Mouse (Mus musculus) hindbrain, embryonic 16.5 days (tissue): ENCODE measurements around the gene Fam135a. TPM values are rescaled to one million over a fixed set of nuclear protein-coding genes. Genes with fewer than 3 reads are reported as not detected.
A peak's percentile ranks its signal among the peaks of the same experiment; 100 is the strongest.

Experiments
- ATAC-seq: fragments of 200-750 bp; cut with Nextera tagmentation; 2 replicates; pipeline ENCODE4 v1.8.0; 2017; ENCODE audit warnings: moderate TSS enrichment, moderate library complexity
- H3K27ac ChIP-seq: fragments of 300-500 bp; sonication (generic); 2 replicates; pipeline ENCODE4 v1.5.1; 2014; ENCODE audit warnings: low read depth, mild to moderate bottlenecking, control low read depth, low read length, moderate library complexity
- H3K27me3 ChIP-seq: fragments of 300-500 bp; sonication (generic); replicated peaks from 2 replicates; pipeline ENCODE4 v1.6.1; 2014; ENCODE audit warnings: low read length; ENCODE audit not compliant: control insufficient read depth, insufficient read depth
- H3K36me3 ChIP-seq: fragments of 300-500 bp; sonication (generic); 2 replicates; pipeline ENCODE4 v1.6.1; 2014; ENCODE audit warnings: mild to moderate bottlenecking, low read length, moderate library complexity, mixed read lengths; ENCODE audit not compliant: control insufficient read depth, insufficient read depth
- H3K4me1 ChIP-seq: fragments of 300-500 bp; sonication (generic); 2 replicates; pipeline ENCODE4 v1.6.1; 2014; ENCODE audit warnings: low read depth, low read length; ENCODE audit not compliant: control insufficient read depth, insufficient read depth
- H3K4me2 ChIP-seq: fragments of 300-500 bp; sonication (generic); 2 replicates; pipeline ENCODE4 v1.6.1; 2014; ENCODE audit warnings: mild to moderate bottlenecking, low read length, control low read depth, moderate library complexity
- H3K4me3 ChIP-seq: fragments of 300-500 bp; sonication (generic); 2 replicates; pipeline ENCODE4 v1.5.1; 2014; ENCODE audit warnings: mild to moderate bottlenecking, low read length, control low read depth, moderate library complexity
- H3K9ac ChIP-seq: fragments of 300-500 bp; sonication (generic); 2 replicates; pipeline ENCODE4 v1.6.1; 2014; ENCODE audit warnings: low read depth, mild to moderate bottlenecking, control low read depth, low read length, moderate library complexity
- H3K9me3 ChIP-seq: fragments of 300-500 bp; sonication (generic); 2 replicates; pipeline ENCODE4 v1.6.1; 2014; ENCODE audit warnings: mild to moderate bottlenecking, low read length, moderate library complexity; ENCODE audit not compliant: control insufficient read depth
- whole genome bisulfite sequencing: fragments of 180-500 bp; shearing (Covaris S2); extraction: QIAGEN DNeasy Blood & Tissue Kit; methylation state at CpG from one replicate; pipeline ENCODE4 v1.1.7; 2014; 5-methylcytosine and 5-hydroxymethylcytosine counted together
- polyA plus RNA-seq: library from polyadenylated mRNA; unstranded; fragments of >200 nt; fragmentation: Nextera tagmentation; extraction: Ambion mirVana; gene quantifications from 2 replicates; pipeline ENCODE4 v1.2.1, GENCODE M21; 2015

The Fam135a gene
- polyA plus RNA-seq, 1 experiment from 2014 or later = 23.9 TPM

DNA sequence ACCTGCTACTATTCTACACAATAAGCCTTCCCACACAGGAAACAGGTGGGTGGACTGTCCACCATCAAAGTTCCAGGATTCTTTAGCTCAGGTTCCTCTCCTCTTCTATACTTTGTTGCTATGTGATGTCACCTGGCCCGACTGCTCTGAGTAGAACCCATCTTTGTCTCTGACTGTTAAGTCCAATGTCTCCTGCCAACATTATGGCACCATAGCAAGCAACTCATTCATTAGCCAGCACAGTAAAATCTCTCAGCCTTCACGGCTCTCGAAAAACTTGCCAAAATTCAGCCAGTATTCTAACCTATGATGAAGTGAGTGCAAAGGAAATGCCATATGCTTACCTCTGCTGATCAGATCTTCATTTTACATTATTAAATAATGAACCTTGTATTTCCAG, 14.0 kb downstream of the Fam135a start:
- Histone ChIP-seq H3K36me3 (no peaks in the 10 kb centered on the region), H3K4me3 (no peak overlapping the region), H3K4me1 (no peaks in the 10 kb centered on the region), H3K9ac (no peak overlapping the region), H3K27me3 (no peaks in the 10 kb centered on the region), H3K27ac (no peak overlapping the region), H3K9me3 (no peaks in the 10 kb centered on the region), H3K4me2 (no peak overlapping the region)
- ATAC-seq = 0 out of 2 replicates have a peak, but pooled peaks have one; percentile 11
- WGBS = 70% methylated on average over 3 of the region's 3 CpGs

DNA sequence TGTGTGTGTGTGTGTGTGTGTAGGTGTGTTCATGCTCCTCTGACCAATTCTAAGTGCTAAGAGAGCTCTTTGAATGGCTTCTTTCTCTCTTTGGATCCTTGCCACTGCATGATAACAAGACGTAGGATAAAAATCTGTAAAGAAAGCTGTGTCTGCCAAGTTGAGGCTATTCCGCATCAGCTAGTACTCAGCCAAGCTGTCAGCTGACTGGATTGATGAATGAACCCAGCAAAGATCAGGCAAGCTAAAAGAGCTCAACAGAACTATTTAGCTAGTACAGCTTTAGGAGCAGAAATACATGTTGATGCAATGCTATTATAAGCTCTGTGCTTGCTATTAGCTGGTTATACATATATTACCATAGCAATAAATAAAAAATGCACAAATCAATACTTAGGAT, 25.7 kb downstream of the Fam135a start:
- Histone ChIP-seq H3K9ac (no peak overlapping the region), H3K4me1 (no peaks in the 10 kb centered on the region), H3K4me3 (no peak overlapping the region), H3K9me3 (no peaks in the 10 kb centered on the region), H3K27ac (no peak overlapping the region), H3K27me3 (no peaks in the 10 kb centered on the region), H3K4me2 (no peak overlapping the region), H3K36me3 (no peaks in the 10 kb centered on the region)
- 30% methylated on average over 2 of the region's 2 CpGs for WGBS
- peak; percentile 84 for ATAC-seq

DNA sequence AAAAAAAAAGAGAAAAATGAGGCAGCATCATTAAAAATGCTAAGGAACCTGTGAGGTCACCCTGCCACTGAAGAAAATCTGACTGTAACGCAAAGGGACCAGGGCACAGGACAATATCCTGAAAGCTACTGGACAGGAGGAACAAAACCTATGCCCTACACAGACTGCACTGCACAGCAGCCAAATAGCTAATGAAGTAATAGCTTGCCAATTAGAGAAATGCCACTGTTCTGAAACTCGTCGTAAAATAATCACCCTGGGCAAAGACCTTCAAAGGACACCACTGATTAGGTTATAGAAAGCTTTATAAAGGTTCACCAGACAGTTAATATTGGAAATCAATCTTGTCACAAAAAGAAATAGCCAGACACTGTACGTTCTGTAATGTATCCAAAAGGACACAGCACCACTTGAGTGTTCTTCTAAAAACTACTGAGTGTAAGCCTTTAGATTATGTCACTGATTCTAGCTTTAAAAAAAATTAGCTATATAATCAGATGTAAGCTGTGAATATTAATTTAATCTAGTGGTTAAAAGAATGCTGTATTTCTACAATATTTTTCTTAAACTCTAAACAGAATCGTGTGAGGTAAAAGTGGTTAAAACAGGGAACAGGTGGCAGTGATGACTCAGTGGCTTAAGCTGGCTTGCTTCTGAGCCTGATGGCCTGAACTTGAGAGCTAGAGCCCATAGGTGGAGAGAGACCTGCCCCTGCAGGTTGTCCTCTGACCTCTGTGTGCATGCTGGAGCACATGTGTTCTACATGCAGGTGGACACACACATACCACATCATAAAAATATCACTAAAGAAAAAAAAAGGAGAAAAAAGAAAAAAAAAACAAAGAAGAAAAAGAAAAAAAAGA, 26.5 kb downstream of the Fam135a start:
- WGBS = 66% methylated on average over 5 of the region's 5 CpGs
- Histone ChIP-seq H3K4me2 (no peak overlapping the region), H3K27me3 (no peaks in the 10 kb centered on the region), H3K27ac (no peak overlapping the region), H3K36me3 (no peaks in the 10 kb centered on the region), H3K9me3 (no peaks in the 10 kb centered on the region), H3K9ac (no peak overlapping the region), H3K4me3 (no peak overlapping the region), H3K4me1 (no peaks in the 10 kb centered on the region)
- no peak for ATAC-seq

DNA sequence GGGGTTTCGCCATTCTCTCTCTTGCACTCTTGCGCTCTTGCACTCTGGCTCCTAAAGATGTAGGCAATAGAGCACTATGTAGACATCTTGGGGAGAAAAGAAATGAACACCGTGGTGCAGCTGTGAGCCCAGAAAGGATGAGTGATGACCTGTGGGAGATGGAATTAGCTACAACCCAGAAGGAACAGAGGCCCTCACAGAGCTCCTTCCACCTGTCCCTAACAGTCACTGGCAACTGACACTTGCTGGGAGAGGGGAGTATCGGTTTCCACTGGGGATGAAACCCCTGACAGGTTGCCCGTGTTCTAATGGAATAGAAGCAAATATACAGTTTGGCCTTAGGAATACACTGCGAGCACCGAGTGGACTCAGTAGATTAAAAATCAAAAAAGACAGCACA, 31.3 kb downstream of the Fam135a start:
- no peak overlapping the region for H3K27ac ChIP-seq
- H3K36me3 ChIP-seq = no peaks in the 10 kb centered on the region
- no peaks in the 10 kb centered on the region for H3K9me3 ChIP-seq
- ATAC-seq = no peak
- H3K4me2 ChIP-seq = no peak overlapping the region
- H3K9ac ChIP-seq = no peak overlapping the region
- WGBS = 92% methylated on average over 6 of the region's 7 CpGs
- H3K4me1 ChIP-seq = no peaks in the 10 kb centered on the region
- no peak overlapping the region for H3K4me3 ChIP-seq
- H3K27me3 ChIP-seq = no peaks in the 10 kb centered on the region

DNA sequence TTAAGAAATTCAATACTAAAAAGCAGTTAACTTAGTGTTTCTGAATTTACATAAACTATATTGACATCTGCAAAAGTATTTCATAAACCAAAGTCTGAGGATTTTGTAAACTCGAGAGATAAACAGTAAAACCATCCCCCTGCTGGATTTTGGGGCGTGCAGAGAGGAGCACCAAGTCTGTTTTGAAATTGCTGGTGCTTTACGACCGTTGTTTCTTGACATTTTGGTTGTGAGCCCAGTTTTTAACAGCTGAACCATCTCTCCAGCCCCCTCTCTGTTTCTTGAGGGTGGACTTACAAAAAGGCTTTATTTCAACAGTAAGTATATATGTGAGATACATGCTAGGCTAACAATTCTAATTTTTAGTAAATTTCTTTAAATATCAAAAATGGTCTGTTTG, 33.4 kb downstream of the Fam135a start:
- Histone ChIP-seq H3K27ac (no peak overlapping the region), H3K36me3 (no peaks in the 10 kb centered on the region), H3K9me3 (no peaks in the 10 kb centered on the region), H3K4me1 (no peaks in the 10 kb centered on the region), H3K4me2 (no peak overlapping the region), H3K9ac (no peak overlapping the region), H3K4me3 (no peak overlapping the region), H3K27me3 (no peaks in the 10 kb centered on the region)
- no peak for ATAC-seq
- WGBS = 77% methylated on average over 4 of the region's 4 CpGs

DNA sequence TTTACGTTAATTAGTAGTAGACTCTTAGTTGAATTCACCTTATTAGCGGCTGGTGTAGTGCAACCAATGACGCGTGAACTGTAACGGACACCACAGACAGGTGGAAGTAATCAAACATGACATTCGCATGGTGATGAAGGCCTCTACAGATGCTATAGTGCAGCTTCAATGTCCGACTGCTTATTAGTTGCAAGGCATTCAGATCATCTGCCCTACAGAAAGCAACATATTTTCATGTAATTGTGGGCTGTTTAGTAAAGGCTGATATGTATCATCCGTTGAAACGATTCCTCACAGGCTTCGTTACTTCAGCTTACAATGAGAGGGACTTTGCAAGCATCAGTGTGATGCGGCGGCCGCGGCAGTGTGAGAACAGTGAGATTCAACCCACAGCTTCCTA, 44.4 kb downstream of the Fam135a start:
- Histone ChIP-seq H3K4me3 (no peak overlapping the region), H3K27ac (no peak overlapping the region), H3K9me3 (no peaks in the 10 kb centered on the region), H3K4me2 (no peak overlapping the region), H3K4me1 (no peaks in the 10 kb centered on the region), H3K9ac (no peak overlapping the region), H3K36me3 (peaks cover 4% of the 10 kb centered on the region; the same call in 1 of the 2 replicates), H3K27me3 (no peaks in the 10 kb centered on the region)
- no peak for ATAC-seq
- WGBS = 86% methylated on average over 14 of the region's 14 CpGs

DNA sequence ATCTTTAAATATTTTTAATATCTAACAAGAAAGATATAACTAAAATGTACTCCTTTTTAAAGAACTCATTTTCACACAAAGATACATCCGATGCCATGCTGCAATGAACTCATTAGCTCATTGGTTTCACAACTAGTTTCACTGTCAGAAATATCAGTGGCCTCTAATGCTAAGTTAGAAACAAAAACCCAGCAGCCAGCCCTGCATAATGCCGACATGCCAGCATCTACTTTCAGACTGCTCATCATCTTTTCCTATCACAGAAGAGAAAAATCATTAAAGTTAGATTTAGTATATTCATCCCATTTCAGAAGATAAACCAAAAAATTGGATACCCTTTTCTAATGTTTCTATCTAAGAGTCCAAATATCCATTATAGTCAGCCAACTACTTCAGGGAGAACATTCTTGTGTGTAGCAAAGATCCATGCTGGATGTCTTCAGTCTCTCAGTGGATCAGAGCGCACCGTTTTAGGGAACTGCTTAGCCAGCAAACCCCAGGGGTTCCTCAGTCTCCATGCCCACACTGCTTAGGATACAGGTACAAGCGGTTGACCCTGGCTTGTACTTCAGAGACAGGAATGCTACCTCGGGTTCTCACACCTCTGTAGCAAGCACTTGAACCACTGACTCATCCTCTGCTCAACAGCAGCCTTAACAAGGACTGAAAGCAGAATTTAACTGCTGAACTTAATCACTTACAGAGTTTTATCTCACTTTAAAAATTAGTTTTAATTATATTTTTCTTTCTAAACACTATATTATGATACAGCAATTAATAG, 53.2 kb downstream of the Fam135a start:
- WGBS = 69% methylated on average over 6 of the region's 6 CpGs
- H3K4me3 ChIP-seq = no peak overlapping the region
- no peaks in the 10 kb centered on the region for H3K9me3 ChIP-seq

DNA sequence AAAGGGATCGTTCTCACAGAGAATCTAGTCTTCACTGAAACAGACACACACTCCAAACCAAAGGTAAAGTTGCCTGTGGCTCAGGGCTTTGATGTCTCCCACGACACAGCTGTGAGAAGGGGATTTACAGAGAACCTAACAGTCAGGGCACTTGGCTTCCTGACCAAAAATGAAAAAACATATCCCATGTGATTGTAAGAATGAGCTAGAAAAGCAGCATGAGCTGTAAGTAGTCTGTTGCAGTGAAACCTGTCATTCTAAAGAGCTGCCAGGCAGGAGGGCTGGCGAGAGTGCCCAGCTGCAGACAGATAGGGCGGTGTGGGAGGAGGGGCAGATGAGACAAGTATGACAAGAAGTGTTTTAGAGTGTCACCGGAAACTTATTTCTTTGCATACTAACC, 54.5 kb downstream of the Fam135a start:
- Histone ChIP-seq H3K36me3 (peaks cover 3% of the 10 kb centered on the region), H3K27me3 (no peaks in the 10 kb centered on the region), H3K9me3 (no peaks in the 10 kb centered on the region), H3K4me3 (no peak overlapping the region), H3K9ac (no peak overlapping the region), H3K4me1 (no peaks in the 10 kb centered on the region), H3K27ac (no peak overlapping the region), H3K4me2 (no peak overlapping the region)
- 67% methylated on average over 5 of the region's 5 CpGs for WGBS
- ATAC-seq = no peak

More for the DNA sequence above, 53.2 kb downstream of the Fam135a start:
- Histone ChIP-seq H3K9ac (no peak overlapping the region), H3K36me3 (peaks cover 4% of the 10 kb centered on the region; the same call in 1 of the 2 replicates), H3K4me1 (no peaks in the 10 kb centered on the region), H3K27ac (no peak overlapping the region), H3K4me2 (no peak overlapping the region), H3K27me3 (no peaks in the 10 kb centered on the region)
- ATAC-seq = no peak

DNA sequence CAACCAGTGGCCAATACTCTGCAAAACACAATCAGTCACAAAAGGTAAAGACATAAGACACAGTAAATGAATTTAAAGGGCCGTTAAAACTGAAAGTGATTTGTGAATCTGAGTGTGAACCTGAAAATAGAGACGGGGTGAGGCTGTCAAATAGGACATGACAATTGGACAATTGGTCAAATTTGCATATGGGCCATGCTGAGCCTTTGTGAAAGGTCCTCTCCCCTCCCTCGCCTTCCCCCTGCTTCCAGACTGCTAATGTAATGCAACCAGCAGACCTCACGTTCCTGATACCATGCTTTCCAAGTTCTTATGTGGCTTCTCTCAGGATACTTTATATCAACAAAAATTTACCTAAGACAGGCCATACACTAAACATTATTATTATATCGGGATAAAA, 57.1 kb downstream of the Fam135a start:
- ATAC-seq = no peak
- H3K36me3 ChIP-seq = peaks cover 6% of the 10 kb centered on the region
- H3K9ac ChIP-seq = no peak overlapping the region
- WGBS = 38% methylated on average over 5 of the region's 5 CpGs
- no peaks in the 10 kb centered on the region for H3K27me3 ChIP-seq
- H3K4me3 ChIP-seq = no peak overlapping the region
- H3K4me1 ChIP-seq = no peaks in the 10 kb centered on the region
- no peak overlapping the region for H3K4me2 ChIP-seq
- no peak overlapping the region for H3K27ac ChIP-seq
- no peaks in the 10 kb centered on the region for H3K9me3 ChIP-seq
